Mouse (Mus musculus): ENCODE measurements around the gene Cdyl.
A peak's percentile ranks its signal among the peaks of the same experiment; 100 is the strongest.
"Not testable (repeated sequence)": the region's sequence is repeated elsewhere in the genome, so short reads cannot be mapped to it uniquely, and the experiment has no call there.

Gene Cdyl

DNA sequence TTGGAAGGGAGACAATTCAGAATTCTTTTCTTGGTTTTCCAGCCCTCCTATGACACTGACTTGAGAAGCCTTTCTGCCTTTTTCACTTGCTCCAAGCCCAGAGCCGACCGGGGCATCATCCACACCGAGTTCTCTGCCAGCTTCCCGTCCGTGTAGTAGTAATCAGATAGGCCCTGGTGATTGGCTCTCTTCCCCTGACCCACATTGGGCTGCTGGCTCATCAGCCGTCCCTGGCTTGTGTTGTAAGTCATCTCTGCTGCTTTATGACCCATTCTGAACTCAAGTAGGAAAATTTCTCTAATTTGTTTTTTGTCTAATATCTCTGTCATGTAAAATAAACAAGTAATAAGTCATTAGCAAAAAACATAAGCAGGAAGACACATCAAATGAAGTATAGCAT lies 173.0 kb downstream of the Cdyl start:
- DNase-seq (ENCODE audit: low spot score in 2 of 2), result no peak

DNA sequence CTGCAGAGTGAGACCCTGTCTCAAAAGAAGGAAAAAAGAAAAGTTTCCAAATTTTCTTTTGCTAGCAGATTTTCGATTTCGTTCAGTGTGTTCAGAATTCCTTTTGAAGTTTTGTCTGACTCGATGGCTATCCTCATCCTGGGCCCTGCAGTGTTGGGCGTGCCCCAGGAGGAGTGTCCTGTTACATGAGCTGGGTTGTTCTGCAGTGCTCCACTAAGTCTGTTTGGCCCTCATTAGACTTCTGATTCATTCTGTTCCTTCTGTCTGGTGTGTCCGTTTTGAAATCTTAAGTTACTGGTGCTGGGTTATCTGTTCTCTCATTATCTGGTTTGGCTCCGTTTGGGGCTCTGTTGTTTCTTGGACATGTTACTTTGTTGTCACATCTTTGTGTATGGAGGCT lies 174.3 kb downstream of the Cdyl start:
- no peak for DNase-seq (ENCODE audit: low spot score in 2 of 2)

DNA sequence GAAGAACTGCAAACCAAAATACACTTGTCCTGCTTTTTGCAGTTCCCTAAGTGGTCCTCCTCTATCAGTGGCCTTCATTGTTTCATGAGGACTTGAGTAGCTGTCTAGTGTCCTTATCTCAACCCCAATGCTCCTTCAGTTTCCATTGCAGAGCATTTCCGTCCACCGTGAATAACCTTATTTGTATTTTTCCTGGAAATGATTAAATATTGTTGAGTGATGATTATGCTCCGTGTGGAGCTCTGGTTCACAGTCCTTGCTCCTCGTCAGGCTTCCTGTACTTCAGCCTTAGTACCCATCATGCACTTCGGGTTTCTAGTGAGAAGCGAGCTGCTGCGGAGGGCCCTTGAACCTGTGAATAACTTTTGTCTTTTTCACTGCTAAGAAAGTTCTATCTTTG lies 176.0 kb downstream of the Cdyl start:
- DNase-seq (ENCODE audit: low spot score in 2 of 2), result no peak

DNA sequence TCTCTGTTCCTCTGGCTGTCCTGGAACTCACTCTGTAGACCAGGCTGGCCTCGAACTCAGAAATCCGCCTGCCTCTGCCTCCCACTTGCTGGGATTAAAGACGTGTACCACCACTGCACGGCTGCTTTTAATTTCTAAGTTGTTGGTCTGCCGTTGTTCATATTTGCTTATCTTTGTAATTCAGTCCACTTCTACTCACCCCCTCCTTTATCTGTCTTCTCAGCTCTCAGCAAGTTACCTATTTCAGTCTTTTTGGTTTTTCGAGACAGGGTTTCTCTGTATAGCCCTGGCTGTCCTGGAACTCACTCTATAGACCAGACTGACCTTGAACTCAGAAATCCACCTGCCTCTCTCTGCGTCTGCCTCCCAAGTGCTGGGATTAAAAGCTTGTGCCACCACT lies 176.9 kb downstream of the Cdyl start:
- not testable (repeated sequence) for DNase-seq (ENCODE audit: low spot score in 2 of 2)

DNA sequence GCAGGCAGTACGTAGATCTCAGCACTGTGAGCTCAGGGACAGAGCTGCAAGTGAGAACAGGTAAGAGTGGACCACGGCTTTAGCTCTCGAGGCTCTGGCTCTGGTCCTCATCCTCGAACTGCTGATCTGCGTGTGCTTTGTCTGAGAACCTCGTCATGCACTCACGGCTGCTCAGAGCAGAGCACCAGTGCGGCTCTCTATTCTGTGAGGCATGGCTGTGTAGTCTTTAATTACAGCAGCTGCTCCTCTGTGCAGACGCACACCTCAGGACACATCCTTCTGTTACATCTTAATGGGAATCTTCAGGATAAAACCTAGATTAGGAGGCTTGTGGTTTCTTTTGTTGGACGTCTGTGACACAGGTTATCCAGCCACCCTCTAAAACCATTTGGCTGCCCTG lies 180.5 kb downstream of the Cdyl start:
- no peak for DNase-seq (ENCODE audit: low spot score in 2 of 2)

DNA sequence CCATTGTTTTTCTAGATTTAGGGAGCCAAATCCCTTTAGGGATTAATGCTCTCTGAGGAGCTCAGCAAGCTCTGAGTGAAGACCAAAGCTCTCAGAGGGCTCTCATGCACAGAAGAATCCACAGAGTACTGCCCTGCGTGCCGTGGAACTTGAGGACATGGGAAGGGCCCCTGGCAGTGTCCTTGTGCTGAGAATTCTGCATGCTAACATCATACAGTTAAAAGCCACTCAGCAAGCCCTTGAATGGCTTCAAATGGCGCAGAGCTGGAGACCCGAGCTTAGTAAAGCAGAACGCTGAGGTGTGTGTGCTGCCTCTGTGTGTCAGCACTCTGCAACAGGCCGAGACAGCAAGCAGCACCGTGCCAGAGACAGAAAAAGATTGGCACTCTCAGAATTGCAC lies 183.8 kb downstream of the Cdyl start:
- no peak for DNase-seq (ENCODE audit: low spot score in 2 of 2)

DNA sequence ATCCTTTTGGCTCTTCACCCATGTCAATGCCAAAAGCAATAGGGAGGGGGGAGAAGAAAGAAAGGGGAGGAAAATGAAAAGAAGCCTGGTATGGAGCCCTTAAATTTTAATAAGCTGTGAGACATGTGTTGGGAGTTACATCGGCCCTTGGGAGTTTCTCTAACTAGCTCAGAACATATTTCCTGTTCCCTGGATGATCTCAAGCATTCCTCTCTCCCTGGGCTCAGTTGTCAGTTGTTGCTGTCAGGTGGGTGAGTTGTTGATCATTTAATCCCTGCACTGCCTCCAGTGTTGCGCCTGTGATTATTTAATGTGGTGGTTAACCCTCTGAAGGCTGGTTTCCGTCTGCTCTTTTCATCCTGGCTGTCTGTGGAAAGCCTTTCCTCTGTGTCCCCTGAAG lies 185.7 kb downstream of the Cdyl start:
- DNase-seq (ENCODE audit: low spot score in 2 of 2), result no peak

DNA sequence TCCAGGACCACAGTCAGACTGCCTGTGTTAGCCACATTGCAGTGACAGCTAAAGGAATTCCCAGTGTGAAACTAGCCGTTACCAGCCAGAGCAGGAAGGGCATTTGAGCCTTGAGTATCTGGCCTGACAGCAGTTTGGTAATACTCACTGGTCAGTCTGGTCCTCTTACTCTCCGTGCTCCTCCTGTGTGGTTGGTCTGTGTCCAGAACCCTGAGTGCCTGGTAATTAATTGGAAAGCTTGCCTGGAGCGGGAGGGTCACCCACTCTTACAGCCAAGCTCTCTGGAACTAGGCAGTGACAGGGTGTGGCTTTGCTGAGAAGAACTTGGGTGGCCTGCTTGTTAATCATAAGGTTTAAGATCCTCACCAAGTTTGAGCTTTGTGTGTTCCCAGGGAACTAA lies 189.1 kb downstream of the Cdyl start:
- DNase-seq (ENCODE audit: low spot score in 2 of 2), result no peak

DNA sequence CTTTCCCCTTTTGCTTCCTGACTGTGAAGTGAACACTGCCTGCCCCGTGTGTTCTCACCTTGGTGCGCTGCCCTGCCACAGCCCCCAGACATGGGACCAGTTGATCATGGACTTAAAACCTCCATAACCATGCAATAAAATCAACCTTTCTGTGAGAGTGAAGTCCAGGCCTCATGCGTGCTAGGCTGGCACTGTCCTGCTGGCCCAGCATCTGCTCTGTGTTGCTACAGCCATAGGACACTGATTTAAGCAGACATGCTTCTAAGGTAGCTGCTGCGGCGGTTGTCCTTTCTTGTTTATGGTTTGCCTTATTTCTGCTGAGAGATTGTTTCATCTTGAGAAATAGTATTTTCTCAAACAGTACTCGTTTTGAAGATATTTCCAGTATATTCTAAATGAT lies 191.9 kb downstream of the Cdyl start:
- DNase-seq (ENCODE audit: low spot score in 2 of 2), result no peak

DNA sequence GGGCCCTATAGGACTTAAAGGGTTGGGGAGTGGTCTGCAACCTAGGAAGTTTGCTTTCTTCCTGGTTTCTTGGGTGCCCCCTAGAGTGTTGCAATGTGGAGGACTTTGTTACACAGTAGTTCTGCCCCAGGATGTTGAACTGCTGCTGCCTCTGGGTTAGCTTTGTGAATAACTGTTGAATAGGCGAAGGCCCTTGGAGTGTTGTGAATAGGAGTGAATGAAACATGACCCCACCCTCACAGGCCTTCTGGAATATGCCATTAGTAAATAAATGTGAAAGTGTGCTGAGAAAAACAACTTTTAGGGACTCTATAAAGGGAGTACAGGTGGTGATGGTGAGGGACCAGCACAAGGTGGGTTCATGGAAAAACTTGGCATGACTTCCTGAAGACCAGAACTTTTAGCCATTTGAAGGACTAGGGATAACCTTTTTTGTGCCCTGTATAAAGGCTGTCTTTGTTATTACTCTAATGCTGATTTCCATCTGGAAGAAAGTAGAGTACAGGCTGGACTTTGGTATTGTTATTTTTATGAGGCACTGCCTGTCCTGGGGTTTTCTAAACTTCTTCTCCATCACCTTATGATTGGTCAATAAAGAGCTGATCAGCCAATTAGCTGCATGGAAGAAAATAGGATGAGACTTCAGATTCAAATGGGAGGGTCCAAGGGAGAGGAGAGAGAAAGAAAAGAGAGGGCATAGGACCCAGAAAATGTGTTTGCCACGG lies 193.4 kb downstream of the Cdyl start:
- DNase-seq (ENCODE audit: low spot score in 2 of 2), result no peak

DNA sequence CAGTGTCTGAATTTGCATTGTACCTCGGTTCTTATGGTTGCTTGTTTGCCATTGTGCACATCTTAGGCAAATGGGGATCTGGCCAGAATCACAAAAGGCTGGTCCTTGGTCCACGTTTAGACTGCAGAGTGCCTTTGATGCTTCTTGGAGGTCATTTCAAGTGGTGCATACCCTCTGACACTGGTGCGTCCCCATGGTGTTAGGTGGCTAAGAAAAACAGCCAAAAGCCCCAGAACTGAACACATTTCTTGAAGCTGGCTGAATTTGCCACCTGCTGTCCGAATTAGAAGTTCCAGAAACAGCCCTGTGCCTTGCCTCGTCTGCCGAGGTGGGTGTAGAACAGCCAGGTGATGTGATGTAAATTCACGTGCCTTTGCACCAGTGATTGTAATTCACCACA lies 197.9 kb downstream of the Cdyl start:
- no peak for DNase-seq (ENCODE audit: low spot score in 2 of 2)

DNA sequence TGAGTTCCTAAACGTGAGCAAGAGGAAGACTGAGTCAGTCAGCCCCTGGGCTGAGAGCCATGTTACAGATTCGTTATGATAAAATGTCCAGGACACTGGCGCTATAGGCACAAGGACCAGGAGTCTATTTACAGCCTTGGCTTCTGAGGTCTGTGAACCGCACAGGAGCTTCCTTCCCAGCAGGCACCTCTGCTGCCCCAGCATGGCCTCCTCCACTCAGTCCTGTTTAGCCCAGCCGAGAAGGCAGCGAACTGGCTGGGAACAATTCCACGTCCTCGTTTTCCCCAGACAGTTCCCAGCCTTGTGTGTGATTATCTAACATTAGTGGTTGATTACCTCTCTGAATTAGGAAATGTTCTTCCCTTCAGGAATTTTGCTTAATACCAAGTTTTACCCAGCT lies 201.3 kb downstream of the Cdyl start:
- DNase-seq (ENCODE audit: low spot score in 2 of 2), result no peak

DNA sequence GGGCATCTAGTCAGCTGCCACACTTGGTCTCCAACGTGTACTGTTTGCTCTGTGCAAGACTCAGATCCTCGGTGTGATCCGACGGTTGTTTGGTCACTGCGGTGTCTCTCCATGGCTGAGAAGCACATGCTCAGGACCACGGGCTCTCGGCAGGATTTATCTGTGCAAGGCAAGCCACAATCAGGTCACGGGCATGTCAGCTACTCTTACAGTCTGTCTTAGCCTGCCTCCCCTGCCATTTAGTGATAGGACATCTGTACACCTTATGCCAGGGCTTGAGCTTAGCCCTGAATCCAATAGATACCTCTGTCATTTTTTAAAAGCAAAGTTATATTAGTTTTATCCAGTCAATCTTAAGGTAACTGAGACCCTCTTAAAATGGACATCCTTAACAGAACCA lies 211.0 kb downstream of the Cdyl start:
- DNase-seq (ENCODE audit: low spot score in 2 of 2), result no peak

DNA sequence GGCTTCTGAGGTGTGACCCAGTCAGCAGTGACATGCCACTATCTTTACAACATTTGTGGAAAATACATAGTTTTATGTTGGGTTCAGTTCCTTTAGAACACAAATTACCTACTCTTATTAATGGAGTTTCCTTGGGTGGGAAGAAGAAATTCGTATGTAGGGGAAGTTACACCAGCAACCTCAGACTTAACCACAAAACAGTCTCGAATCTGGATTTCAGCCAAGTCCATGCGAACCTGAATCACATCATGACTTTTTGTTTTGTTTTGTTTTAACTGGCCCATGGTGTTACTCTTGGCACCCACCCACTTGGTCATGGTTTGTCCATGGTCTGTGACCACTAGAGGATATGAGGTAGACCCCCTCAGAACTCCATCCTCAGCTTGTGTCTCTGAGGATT lies 211.5 kb downstream of the Cdyl start:
- peak; percentile 26 to 53 for DNase-seq (ENCODE audit: low spot score in 2 of 2)

DNA sequence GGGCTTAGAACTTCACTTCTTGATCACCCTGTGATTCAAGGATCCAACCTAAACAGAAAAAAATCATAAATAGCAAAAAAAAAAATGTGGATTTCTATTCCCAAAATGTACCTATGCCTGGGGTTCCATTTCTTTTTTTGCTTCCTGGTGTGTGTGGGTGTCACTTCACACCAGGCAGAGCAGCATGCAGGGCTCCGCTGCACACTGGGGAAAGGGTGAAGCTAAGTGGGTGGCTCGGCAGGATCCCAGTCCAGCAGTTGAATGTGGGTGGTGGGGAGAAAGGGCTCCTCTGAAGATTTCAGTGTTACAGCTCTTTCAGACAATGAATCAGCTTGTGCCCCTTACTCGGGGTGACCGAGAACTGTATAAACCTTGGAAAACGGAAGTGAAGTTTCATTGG lies 215.8 kb downstream of the Cdyl start:
- no peak for DNase-seq (ENCODE audit: low spot score in 2 of 2)

DNA sequence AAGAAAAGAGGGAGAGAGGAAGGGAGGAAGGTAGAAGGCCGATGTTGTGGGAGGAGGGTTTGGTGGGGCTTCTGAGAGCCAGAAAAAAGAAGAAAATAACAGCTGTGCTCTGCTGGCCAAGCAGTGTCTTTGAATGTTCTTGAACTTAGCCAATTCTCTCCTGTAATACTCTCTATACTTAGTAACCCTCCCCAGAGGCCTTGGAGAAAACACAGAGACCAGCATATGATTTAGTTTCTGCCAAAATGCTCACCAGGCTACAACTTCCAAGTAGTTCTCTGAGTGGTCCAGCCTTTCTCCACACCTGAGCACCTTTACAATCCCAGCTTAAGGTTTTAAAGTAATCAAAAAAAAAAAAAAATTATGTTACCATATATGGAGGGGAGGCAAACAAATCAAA lies 218.6 kb downstream of the Cdyl start:
- no peak for DNase-seq (ENCODE audit: low spot score in 2 of 2)

DNA sequence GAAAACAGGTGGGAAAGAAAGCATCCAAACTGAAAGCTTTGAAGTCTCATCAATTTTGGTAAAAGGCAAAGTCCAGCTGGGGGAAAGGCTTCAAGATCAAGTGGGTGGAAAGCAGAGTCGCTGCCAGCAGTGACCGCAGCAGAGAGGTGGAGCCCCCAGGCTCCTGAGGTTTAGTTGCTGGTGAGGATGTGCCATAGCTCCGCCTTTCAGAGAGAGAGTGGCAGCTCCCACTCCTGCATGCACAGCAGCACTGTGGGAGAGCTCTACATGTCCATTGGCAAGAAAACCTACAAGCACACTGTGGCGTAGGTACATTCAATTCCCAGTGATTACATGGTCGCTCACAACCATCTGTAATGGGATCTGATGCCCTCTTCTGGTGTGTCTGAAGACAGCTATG lies 219.4 kb downstream of the Cdyl start:
- no peak for DNase-seq (ENCODE audit: low spot score in 2 of 2)

DNA sequence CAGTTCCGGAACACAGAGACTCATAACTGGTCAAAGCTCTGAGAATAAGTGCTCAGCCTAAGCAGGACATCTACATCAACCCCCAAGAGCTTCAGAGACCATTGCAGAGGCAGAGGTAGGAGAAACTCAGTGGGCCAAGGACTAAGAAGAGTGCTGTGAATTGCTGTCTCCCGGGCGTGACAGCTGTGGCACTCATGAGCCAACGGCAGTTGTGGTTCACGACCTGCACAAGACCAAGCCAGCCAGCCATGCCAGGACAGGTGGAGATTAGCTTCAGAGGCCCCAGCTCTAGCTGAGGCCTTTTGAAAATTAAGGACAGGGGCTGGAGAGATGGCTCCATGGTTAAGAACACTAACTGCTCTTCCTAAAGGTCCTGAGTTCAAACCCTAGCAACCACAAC lies 219.9 kb downstream of the Cdyl start:
- DNase-seq (ENCODE audit: low spot score in 2 of 2), result no peak

DNA sequence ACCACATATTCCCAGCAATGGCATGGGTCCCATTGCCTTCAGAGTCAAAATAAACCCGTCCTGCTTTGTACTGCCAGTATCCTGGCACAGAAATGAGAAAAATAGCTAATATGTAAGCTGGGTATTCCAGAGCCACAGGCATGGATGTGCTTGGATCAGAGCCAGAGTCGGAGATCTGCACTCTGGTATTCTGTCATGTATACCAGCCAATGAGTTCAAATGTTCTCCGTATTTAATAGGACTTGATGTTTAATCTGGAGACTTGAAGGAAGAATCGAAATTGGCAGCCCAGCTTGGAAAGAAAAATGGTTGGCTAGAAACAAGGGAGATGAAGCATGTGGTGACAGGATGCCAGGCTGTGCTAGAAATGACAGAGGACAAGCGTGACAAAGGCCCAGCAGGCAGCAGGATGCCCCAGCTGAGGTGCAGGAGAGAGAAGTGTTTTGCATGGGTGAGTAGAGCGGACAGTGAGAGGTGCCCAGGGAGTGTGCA lies 221.0 kb downstream of the Cdyl start:
- no peak for DNase-seq (ENCODE audit: low spot score in 2 of 2)

DNA sequence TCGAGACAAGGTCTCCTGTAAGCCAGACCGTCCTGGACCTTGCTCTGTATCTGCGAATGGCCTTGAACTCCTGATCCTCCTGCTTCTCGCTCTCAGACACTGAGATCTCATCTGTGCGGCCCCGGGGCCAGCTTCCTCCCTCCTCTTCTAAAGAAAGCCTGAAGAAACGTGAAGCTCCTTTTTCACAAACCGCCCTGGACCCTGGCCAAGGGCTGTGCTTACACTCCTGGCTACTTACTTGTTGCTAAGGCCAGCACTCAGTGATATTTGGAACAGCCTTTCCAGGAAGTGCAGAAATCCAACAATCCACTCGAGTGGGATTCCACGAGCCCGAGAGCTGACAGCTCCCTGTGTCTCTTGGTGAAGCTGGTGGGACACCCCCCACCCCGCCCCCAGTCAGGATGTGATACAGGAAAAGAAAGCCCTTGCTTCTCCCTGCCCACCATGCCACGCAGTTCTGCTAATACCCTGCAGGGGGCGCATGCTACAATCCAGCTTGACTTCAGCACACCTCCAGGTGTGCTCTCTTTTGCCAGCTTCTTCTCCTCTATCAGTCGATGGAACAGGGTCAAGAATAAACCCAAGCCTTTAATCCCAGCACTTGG lies 226.6 kb downstream of the Cdyl start:
- DNase-seq (ENCODE audit: low spot score in 2 of 2), result peak; percentile 21 to 40

DNA sequence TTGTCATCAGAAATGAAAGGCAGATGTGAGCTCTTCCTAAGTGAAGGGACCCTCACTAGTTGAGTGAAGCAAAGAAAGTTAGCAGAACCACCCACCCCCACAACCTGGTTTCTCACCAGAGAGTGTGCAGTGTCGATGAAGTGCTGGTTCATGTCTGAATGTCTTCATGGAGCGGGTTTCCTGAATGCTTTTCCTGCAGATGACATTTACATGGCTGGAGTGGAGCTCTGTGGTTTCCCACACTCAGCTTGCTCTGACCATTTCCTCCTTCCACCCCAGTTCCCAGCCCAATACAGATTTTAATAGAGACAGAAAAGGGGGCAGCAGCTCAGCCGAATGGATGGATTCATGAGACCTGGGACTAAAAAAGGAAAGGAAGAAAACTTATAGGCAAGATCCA lies 233.2 kb downstream of the Cdyl start:
- no peak for DNase-seq (ENCODE audit: low spot score in 2 of 2)

DNA sequence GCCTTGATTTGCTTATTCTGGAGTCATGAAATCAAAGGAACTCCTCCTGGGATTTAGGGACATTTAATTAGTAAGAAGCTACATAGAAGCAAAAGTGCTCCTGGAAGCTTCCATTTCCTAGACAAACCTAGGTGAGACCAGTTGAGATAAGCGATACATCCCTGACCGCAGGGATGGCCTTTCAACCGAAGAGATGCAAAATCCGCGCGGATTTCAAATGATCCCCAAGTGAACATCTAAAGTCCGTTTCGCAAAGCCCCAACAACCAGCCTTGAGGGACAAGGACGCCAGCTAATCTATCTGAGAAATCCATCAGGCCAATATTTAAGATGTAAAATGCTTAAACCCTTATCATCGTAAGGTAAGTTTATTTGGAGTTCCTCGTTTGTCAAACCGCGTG lies 245.7 kb downstream of the Cdyl start:
- DNase-seq (ENCODE audit: low spot score in 2 of 2), result peak in 1 of 2 experiments; percentile 3

DNA sequence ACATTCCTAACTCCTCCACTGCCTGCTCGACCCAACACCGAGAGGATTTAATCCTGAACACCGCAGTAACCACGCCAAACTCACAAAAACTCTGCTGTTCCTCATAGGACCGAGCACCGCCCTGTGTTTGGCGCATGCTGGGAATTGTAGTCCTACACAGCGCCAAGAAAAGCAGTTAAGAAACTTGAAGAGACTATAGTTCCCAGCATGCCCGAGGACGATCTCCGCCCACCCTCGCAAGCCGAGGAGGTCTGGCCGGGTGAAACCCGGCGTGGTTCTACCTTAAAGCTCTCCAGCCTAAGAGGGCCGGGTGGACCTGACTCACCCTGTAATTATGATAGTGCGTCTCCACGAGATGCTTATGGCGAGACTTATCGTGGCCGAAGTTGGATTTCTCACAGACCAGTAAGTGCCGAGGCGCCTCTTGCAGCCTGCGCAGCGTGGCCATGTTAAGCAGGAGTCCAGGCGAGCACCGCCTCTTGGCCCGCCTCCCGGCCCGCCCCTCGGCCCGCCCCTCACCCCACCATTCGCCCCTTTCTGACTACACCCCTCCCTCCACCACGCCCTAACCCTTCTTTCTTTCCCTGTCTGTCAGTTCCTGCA lies 246.3 kb downstream of the Cdyl start, which contains the start of gene Rpp40:
TSS of gene Rpp40 (minus strand) at position 481 of the 603 bp plus-strand sequence.
- peak; percentile 80 to 87 for DNase-seq (ENCODE audit: low spot score in 2 of 2)

All from natural killer cell, adult 2 months (primary cell).